Mouse (Mus musculus) NIH3T3 (cell line): Measurements from ENCODE around the gene Fam180a.
"Not testable (repeated sequence)": the region's sequence is repeated elsewhere in the genome, so short reads cannot be mapped to it uniquely, and the experiment has no call there.

ENCODE experiments used
- DNase-seq: peaks from one replicate; pipeline ENCODE4 v3.0.0-alpha.2; 2012; ENCODE audit warnings: low read depth

The Fam180a gene

DNA sequence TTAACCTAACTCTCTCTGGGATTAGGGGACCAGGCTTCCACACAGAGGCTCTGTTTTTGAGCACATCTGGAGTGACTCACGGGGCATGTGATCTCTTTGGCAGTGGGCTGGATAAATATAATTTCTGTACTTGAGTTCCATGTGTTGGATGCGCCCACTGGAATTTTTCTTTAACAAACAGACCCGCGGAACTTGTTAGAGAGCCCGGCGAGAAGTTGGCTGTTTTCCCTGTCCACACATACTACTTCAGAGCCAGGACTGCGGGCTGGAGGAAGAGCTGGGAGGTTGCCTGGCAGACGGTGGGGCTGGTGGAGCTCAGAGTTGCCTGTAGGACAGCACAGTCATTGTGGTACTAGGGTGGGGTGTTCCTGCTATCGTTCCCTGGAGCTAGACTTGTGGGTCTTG lies at the start of gene Fam180a:
Fam180a (minus strand) TSS at position 31 of the 405 bp plus-strand sequence.
- DNase-seq, result peak; percentile 96

DNA sequence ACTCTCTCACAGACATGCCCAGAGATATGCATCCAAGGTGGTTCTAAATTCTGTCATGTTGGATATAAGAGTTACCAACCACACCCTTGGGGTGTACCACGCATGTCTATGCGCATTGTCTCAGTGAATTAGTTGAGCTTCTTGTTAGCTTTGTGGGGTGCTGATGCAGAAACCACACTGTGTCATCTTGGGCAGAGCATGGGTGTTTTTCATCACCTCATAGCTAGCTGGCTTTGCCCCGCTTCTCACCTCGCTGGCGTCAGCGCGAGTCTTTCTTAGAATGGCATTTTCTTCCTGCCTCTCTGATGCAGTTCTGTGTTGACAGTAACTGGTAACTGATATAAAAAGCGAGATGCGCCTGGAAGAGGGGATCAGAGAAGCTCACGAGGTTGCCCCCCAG lies 48.1 kb upstream of the Fam180a start:
- DNase-seq, result no peak

DNA sequence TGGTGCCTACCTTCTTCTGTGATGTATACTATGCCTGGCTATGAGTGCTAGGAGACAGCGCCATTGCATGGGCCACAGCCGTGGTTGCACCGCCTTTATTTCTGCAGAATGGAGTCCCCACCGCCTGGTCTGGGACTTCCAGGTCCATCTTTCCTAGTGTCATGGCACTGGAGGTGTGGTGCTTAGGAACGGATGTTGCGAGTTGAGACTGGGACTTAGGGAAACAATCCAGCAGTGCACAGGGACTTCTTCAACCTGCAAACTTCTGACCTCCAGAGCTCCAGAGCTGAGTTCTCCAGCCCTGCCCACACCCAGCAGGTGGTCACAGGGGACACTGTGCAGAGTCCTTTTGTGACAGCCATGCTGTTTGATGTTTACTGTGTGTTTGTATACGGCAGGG lies 44.4 kb upstream of the Fam180a start:
- DNase-seq, result no peak

DNA sequence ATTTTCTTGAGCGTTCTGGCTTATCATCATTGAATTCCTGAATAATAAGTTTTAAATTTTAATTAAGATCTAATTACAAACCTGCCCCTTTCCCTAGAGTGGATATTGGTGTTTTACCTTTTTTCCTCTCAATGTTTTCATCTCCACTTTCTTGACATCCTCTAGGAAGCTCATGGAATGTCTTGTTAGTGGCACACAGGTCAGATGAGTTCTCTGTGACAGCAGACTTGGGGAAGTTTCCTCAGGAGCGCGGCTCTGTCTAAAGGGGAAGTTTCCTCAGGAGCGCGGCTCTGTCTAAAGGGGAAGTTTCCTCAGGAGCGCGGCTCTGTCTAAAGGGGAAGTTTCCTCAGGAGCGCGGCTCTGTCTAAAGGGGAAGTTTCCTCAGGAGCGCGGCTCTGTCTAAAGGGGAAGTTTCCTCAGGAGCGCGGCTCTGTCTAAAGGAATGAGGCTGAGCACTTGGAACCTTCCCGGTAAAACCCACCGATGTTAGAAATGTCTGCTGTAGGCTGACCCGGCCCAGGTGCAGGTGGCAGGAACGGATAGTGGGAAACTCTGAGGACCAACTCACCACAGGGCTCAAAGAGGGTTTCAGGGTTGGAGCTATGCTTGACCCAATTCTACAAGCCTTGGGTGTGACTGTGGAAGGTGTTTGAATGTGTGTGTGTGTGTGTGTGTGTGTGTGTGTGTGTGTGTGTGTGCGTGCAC lies 43.8 kb upstream of the Fam180a start:
- not testable (repeated sequence) for DNase-seq

DNA sequence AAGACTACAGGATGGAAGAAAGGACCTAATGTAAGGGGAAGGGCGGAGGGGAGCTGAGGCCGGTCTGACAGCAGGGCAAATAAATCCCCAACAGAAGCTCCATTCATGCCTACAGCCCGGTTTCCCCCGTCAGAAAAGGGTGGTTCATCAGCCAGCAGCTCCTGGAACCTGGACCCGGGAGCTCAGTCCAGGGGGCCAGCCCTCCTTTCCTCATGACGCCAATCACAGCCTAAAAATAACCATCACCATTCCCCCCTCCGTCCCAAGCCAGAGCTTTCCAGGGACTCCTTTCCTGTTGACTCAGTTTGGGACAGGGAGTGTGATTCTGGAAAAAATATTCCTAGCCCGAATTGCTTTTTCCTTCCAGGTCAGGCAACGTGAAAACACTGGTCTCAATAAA lies 36.7 kb upstream of the Fam180a start:
- DNase-seq, result no peak

DNA sequence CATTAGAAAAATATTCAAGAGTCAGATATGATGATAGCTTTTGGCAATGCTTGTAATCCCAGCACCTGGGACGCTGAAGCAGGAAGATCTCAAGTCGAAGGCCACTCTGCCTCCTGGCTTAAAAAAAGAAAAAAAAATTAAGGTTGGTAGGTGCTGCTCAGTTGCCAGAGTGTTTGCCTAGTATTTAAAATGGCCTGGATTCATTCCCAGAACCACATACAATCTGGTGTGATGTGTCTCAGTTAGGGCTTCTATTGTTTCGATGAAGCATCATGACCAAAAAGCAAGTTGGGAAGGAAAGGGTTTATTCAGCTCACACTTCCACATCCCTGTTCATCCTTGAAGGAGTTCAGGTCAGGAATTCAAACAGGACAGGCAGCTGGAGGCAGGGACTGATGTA lies 29.4 kb upstream of the Fam180a start:
- no peak for DNase-seq

DNA sequence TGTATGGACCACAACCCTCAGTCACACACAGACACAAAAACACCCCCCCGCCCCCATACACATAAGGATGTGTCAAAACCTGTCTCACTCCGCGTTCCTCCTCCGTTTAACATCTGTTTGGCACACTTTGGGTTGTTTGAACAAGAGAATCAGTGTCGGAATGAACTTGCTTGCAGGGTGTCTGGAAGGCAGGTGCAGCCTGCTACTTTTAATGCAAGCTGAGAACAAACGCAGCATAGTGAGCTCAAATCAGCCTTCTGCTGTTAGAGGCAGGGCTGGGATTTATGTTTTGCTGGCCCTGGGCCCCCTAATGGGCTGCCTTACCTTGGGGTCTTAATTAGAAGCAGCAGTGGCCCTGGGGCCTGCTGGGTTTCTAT lies 28.7 kb upstream of the Fam180a start:
- no peak for DNase-seq

DNA sequence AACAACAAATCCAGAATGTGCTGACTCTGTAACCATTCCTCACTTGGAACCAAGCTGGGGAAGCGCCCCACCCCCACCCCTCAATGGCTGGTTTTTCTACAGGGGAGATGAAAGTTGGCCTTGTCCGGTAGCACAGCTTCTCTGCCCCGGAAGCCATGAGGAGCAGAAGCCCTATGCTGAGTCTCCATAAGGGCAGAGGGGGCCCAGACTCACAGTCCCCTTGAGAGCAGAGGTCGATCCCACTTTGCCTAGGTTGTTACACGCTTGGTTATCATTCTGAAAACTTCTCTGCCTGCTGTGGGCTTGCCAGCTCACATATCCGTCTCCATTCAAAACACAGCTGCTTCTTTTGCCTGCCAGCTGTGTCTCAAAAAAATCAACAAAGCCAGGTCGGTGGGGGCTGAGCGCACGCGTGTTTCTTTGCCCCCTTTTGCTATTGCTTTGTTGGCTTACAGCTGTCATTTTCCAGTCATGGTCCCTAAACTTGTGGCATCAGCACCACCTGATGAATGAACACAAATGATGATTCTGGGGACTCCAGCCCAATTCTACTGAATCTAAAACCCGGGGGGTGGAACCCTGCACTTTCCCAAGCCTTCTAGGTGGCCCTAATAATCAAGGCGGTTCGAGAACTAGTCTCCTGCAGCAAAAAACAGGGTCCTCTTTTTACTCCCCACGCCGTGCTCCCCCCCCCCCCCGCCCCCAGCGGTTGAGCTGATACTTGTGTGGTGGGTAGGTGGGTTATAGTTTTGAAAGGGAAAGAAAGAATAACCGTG lies 28.1 kb upstream of the Fam180a start:
- no peak for DNase-seq

DNA sequence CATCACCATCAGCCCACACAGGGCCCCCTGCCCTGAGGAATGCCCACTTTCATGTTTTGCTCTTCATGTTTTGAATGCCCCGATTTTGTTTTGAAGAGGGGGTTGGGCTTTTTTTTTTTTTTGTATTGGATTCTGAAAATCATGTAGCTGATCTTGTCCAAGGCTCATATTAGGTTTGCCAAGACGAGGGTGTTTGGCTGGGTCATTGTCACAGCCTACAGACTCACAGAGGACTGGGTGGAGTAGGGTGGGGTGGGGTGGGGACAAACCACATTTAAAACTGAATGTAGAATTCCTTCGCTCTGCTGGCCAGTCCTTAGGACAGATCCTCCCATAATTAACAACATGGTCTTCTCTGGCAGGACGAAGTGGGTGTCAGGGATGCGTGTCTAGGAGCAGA lies 27.5 kb upstream of the Fam180a start:
- no peak for DNase-seq

DNA sequence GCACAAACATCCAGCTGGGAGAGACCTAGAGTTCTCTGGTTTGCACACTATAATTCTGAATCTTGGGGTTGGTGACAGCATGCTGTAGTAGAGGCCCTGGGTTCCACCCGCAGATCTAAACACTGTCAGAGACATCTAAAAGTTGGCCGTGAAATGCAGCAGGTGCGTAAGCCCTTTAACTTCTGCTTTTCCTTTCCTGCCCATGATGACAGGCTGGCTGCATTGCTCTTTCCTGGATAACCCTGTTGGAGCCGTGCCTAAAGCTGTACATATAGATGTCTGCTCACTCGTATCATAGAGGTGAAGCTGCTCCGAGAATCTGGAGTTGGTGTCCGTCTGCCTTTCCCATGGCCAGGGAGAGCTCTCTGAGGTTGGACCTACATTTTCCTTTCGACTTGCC lies 26.9 kb upstream of the Fam180a start:
- DNase-seq, result no peak

DNA sequence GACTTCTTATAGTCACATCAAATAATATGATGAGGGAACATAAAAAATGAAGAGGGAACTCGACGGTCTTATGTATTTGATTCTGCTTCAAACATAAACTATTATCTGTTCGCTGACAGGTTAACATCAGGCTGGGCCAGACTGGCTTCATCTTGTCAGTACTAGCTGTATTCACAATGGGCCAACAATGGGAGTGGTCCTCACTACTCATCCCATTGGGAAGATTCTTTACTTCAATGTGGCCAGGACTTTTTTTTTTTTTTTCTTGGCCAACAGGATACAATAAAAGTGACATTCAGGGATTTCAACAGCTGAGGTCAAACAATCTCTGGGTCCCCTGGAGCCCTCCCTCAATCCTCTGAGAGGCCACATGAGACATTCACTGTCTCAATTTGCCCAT lies 25.9 kb upstream of the Fam180a start:
- no peak for DNase-seq

DNA sequence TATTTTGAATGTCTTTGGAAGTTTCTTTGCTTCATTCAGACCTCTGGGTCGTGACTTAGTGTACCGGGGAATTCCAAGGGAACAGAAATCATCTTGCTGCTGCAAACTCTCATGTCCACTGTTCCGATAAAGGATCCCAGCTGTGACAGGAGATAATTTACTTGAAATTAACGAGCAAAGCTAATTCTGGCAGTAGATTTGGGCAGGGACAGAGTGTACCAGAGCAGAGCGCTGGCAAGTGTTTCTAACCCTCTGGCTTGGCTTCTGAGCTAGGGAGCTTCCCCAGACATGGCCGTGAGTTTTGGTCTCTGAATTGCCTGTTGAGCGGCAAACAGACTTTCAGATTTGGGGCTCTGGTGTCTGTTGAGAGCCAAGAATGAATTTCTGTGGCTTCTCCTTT lies 23.8 kb upstream of the Fam180a start:
- no peak for DNase-seq

DNA sequence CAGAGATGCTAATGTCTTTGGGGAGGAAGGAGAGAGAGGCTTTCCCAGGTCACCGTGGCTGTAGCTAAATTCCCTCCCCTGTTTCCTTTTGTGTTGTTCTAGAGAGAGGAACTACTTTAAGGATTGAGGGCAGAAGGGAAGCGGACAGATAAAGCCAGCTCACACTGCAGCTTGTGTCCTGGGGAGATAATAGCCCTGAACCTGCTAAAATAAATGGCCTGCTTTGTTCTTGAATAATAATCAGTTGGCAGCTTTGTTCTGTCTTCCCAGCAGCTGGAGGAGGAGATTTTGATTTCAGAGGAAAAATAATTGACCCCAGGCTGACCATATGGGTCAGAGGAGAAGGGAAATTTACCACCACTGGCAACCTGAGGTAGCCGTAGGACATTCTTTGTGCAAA lies 12.7 kb upstream of the Fam180a start:
- no peak for DNase-seq

DNA sequence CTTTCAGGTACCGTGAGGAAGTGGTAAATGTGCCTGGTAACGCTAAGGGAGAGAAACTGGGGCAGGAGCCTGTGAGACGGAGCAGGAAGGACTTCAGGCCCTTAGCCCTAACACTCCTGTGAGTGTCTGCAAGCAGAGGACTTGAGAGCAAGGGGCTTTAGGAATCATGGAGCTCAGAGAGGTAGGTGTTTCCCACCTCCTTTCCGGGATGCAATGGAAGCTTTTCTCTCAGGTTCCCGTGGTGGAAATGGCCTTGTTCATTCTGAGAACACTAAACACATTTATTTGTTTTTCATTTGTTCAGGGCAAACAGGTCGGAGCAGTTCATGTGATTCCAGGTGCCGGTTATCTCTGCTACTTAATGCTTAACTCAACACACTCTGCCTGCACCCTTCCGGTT lies 11.9 kb upstream of the Fam180a start:
- DNase-seq, result no peak

DNA sequence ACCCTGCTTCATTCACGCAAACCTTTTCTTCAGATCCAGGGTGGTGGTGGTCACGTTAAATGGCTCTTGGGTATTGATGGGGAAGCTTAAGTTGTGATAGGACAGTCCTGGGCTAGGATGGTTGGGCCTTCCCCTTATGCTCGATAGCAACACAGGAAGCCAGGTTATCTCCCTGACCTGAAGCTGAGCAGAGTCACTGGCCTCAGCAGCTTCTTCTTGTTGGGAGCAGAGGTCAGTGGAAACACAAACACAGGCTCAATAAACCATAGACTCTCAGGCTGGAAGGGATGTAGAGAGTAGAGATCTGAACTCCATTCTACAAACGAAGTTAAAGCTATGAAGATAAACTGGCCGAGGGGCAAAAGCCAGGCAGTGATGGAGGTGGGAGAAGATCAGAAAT lies 9.5 kb upstream of the Fam180a start:
- no peak for DNase-seq

DNA sequence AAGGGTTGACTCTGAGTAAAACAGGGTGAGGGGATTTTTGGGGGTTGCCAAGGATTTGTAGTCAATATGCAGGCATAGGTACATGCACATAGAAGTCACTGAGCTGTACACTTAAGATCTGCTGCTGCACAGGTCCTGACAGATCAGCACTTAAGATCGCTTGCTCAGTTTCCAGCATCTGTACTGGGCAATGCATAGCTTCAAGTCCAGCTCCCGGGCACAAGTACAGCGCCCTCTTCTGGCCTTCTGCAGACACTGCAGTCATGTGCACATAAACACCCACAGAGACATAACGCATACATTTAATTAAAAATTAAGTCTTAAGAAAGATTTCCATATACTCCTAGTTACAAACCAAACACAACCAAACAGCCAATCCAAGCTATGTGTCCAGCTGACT lies 8.3 kb upstream of the Fam180a start:
- no peak for DNase-seq

DNA sequence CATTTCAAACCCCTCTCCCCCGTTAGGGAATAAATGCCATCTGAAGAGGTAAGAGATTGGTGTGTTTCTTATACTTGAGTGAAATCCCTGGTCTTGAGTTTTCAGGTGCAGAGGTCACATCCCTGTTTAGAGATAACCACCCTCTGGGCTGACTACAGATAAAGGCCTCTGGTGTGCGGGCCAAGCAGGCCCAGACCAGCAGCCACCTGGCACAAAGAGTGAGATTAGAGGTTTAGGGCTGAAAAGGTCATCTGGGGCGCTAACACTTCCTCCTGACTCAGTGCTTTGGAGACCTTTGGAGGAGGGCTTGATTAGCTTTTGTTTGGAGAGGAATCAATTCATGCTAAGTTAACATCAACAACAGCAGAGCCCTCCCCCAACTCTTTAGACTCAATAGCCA lies 7.7 kb upstream of the Fam180a start:
- no peak for DNase-seq

DNA sequence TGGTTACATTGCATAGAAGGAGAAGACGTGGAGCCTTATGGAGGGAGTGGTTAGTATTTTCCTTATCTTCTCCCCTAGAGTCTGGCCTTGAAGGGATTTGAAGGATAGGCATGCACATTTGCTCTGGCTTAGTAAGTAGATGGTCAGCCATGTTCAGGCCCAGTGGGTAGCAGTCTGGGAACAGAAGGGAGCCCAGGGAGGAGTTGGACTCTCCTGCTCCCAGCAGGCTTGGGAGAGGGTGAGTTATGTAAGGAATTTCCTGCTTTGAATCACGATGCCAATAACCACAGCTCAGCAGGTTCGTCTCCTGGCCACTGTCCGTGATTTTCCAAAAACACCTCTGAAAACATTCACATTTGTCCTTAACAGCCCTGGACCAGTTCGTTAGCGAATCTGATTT lies 4.9 kb upstream of the Fam180a start:
- DNase-seq, result peak; percentile 34

DNA sequence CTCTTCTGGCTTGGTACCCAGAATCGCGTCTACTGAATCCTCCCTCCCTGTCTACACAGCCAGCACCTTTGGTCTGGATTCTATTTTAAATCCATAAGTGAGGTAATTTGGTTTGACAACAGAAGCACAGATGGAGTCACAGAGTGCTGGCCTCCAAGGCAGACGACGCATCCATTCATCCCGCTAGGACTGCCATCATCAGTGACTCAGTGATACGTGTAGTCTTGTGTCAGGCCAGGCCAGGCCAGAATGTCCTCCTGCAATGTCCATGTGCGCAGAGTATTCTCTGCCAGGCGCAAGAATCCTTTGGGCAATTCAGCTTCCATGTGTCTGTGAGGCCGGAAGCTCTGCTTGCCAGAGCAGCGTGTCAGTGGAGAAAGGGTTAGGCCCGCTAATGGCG lies 4.0 kb upstream of the Fam180a start:
- peak; percentile 11 for DNase-seq

DNA sequence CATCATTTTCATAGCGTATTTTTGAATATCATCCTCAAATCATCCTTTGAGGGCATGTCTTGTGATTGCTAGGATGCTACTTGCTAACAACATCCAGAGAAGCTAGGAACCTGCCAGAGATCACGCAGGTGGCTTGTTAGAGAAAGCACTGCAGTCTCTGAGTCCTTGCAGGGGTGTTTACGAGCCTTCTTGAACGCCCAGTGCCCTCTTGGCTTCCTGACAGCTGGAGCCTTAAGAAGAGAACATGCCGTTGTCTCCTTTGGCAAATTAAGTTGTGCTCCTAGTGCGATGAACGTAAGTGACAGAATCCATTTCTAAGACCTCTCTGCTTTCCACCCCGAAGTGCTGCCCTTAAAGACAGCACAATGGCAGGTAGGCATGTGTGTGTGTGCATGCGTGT lies 1.6 kb downstream of the Fam180a start:
- DNase-seq, result no peak

DNA sequence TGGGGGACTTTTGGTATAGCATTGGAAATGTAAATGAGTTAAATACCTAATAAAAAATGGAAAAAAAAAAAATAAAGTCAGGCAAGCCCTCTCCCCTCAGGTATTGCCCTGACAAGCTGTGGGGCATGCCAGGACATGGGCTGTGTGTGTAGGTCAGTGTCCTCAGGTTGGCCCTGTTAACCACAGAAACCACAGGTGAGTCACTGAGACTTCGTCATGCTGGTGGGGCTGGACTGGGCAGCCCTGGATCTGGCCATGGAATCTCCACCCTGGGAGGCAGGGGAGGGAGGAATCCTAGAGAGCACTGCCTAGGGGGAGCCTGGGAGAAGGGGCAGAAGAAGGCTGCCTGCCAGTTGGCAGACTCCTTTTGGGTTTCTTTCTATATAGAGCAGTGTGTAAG lies 2.9 kb downstream of the Fam180a start:
- DNase-seq, result peak; percentile 85

DNA sequence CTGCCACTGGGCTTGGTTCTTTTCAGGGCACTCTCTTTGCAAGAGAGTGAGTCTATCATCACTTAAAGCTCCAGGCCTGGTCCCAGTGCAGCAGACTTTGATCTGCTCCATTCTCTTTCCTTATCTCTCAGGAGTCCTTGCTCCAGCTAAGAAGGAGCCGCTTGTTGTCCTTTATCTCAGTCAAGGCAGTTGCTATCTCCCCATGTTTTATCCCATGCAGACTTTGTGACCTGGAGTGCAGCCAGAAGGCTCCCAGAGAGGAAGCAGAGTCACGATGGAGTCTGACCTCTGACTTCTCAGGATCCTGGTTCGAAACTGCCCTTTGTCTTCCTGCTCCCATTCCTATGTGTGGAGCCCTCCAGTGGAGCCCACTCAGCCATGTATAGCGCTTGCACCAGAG lies 4.8 kb downstream of the Fam180a start:
- DNase-seq, result no peak

DNA sequence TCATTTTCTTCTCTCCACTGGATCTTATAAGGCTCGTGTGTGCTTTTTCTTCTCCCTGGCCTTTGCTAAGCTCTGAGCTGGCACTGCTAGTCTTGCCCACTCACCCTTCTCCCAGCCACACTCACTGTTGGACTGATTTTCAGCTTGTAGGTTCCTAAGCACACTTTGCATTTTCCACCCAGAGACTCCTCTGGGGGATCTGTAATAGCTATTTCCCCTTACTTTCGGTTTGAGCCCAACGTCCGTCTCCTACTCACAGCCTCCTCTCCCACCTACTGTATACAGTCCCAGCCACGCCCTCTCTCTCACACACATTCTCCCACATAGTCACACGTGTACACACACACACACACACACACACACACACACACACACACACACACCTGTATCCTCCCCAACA lies 6.1 kb downstream of the Fam180a start:
- DNase-seq, result no peak

DNA sequence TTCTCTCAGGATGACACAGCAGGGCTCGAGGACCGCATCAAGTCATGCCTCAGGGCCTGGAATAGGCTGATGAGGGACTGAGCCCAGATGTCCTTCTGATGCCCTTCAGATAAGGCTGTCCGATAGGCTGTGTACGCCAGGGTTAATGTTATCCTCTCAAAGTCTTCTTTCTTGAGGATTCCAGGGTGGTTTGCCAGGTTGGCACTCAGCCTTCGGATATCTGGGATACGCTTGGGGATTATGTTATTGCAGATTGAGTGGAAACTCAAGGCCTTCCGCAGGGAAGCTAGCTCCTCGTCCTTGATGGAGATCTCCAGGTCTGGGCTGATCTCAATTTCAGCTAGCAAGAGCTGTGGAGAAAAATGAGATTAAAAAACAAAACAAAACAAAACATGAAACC lies 12.4 kb downstream of the Fam180a start:
- DNase-seq, result no peak
